Mouse (Mus musculus): ENCODE data around the gene Krt9. TPM values are rescaled to one million over a fixed set of nuclear protein-coding genes. Genes with fewer than 3 reads are reported as not detected.

Gene Krt9
- total and polyA plus RNA-seq, 2 experiments from 2014 or later, result not detected

DNA sequence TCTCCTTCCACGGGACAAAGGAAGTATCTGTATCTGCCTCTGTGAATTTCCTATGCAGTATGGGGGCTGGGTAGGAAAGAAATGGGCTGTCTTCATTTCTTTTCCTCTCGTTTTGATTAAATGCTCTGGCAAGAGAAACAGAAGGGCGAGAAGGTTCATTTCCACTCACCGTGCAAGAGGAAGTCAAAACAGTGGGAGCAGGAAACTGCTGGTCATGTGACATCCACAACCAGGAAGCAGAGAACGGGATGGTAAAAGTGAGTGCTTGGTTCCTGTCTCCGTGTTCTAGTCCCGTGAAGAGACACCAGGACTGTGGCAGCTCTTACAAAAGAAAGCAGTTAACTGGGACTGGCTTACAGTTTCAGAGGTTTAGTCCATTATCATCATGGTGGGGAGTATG is 11.3 kb downstream of the Krt9 start:
- H3K4me2 ChIP-seq (ENCODE audit: low read depth, low read length, poor library complexity, severe bottlenecking), result no peak overlapping the region
- 76% methylated on average over 7 of the region's 7 CpGs for WGBS

DNA sequence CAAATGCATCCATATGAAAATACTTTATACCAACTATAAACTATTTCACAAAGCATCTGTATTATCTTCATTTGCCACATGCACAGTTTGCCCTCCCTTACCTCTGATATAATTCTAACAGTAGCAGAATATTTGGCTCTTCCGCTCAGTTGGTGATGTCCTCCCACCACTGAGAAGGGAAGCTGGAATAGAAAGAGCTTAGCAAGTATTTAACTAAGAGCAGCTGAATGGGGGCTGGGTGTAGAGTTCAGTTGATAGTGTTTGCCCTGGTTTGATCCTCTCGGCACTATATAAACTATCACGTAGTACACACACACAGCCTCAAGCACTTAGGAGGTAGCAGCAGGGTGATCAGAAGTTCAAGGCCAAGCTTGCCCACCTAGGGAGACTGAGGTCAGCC is 13.8 kb downstream of the Krt9 start:
- WGBS, result 77% methylated on average over 3 of the region's 3 CpGs

More for the DNA sequence above, 11.3 kb downstream of the Krt9 start:
- DNase-seq (ENCODE audit: low spot score), result no peak
- no peak overlapping the region for H3K9ac ChIP-seq (replicated peaks; ENCODE audit: low read length, poor library complexity, severe bottlenecking)
- H3K36me3 ChIP-seq (ENCODE audit: insufficient read depth, low read length), result no peaks in the 10 kb centered on the region
- H3K4me3 ChIP-seq (ENCODE audit: low read depth, low read length), result no peak overlapping the region
- H3K4me1 ChIP-seq (ENCODE audit: insufficient read depth, low read length), result no peaks in the 10 kb centered on the region
- no peak overlapping the region for H3K27ac ChIP-seq (ENCODE audit: low read depth, low read length)
- no peak for TF ChIP-seq CTCF (IDR thresholded peaks at IDR 0.05)
- H3K27me3 ChIP-seq (ENCODE audit: insufficient read depth, low read length), result no peaks in the 10 kb centered on the region
- no peaks in the 10 kb centered on the region for H3K9me3 ChIP-seq (ENCODE audit: low read length)
- ATAC-seq (ENCODE audit: low FRiP score), result no peak

DNA sequence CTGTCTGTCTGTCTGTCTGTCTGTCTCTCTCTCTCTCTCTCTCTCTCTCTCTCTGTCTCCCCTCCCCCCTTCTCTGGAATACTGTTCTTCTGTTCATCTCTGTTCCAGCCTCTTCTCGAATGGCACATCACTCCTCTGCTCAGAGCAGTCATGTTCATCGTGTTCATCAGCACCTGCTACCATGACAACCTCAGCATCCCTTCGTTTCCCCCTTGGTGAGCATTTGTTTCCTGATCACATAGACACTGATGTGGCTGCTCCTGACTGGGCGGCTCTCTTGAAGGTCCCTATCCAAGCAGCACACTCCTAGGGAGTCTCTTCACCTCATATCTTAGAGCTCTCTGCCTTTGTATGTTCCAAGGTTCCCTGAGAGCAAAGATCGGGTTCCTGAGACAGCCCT is 14.7 kb downstream of the Krt9 start:
- TF ChIP-seq CTCF (IDR thresholded peaks at IDR 0.05), result no peak
- H3K27me3 ChIP-seq (ENCODE audit: insufficient read depth, low read length), result no peaks in the 10 kb centered on the region
- no peak overlapping the region for H3K4me2 ChIP-seq (ENCODE audit: low read depth, low read length, poor library complexity, severe bottlenecking)
- H3K36me3 ChIP-seq (ENCODE audit: insufficient read depth, low read length), result no peaks in the 10 kb centered on the region
- H3K4me3 ChIP-seq (ENCODE audit: low read depth, low read length), result no peak overlapping the region
- DNase-seq (ENCODE audit: low spot score) (no peak), ATAC-seq (ENCODE audit: low FRiP score) (no peak)
- 55% methylated on average over 5 of the region's 5 CpGs for WGBS
- H3K27ac ChIP-seq (ENCODE audit: low read depth, low read length), result no peak overlapping the region
- H3K9ac ChIP-seq (replicated peaks; ENCODE audit: low read length, poor library complexity, severe bottlenecking), result no peak overlapping the region
- H3K4me1 ChIP-seq (ENCODE audit: insufficient read depth, low read length), result no peaks in the 10 kb centered on the region
- H3K9me3 ChIP-seq (ENCODE audit: low read length), result no peaks in the 10 kb centered on the region

More for the DNA sequence above, 13.8 kb downstream of the Krt9 start:
- no peak overlapping the region for H3K9ac ChIP-seq (replicated peaks; ENCODE audit: low read length, poor library complexity, severe bottlenecking)
- H3K9me3 ChIP-seq (ENCODE audit: low read length), result no peaks in the 10 kb centered on the region
- no peaks in the 10 kb centered on the region for H3K36me3 ChIP-seq (ENCODE audit: insufficient read depth, low read length)
- H3K4me3 ChIP-seq (ENCODE audit: low read depth, low read length), result no peak overlapping the region
- no peak overlapping the region for H3K4me2 ChIP-seq (ENCODE audit: low read depth, low read length, poor library complexity, severe bottlenecking)
- H3K4me1 ChIP-seq (ENCODE audit: insufficient read depth, low read length), result no peaks in the 10 kb centered on the region
- no peak for TF ChIP-seq CTCF (IDR thresholded peaks at IDR 0.05)
- ATAC-seq (ENCODE audit: low FRiP score) (no peak), DNase-seq (ENCODE audit: low spot score) (no peak)
- no peaks in the 10 kb centered on the region for H3K27me3 ChIP-seq (ENCODE audit: insufficient read depth, low read length)
- no peak overlapping the region for H3K27ac ChIP-seq (ENCODE audit: low read depth, low read length)

DNA sequence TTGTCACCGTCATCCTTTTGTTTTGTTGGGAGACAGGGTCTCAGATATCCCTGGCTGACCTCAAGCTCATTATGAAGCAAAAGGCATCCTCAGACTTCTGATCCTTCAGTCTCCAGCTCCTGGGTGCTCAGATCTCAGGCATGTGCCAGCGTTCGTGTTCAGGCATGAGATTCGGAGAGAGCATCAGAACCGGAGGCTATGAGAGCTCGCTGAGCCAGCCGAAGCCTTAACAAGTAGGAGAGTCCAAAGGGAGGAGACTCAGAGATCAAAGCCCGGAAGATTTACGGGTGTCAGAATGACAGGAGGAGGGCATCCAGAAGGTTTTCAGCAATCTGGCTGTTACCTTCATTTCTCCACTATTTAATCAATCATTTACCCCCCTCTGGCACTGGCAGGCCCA is 16.3 kb downstream of the Krt9 start:
- ATAC-seq (ENCODE audit: low FRiP score), result no peak
- WGBS, result 66% methylated on average over 9 of the region's 9 CpGs
- Histone ChIP-seq H3K27me3 (ENCODE audit: insufficient read depth, low read length) (no peaks in the 10 kb centered on the region), H3K36me3 (ENCODE audit: insufficient read depth, low read length) (no peaks in the 10 kb centered on the region), H3K4me3 (ENCODE audit: low read depth, low read length) (no peak overlapping the region), H3K9me3 (ENCODE audit: low read length) (no peaks in the 10 kb centered on the region), H3K4me2 (ENCODE audit: low read depth, low read length, poor library complexity, severe bottlenecking) (no peak overlapping the region), H3K9ac (replicated peaks; ENCODE audit: low read length, poor library complexity, severe bottlenecking) (no peak overlapping the region), H3K27ac (ENCODE audit: low read depth, low read length) (no peak overlapping the region), H3K4me1 (ENCODE audit: insufficient read depth, low read length) (no peaks in the 10 kb centered on the region)
- no peak for DNase-seq (ENCODE audit: low spot score)
- TF ChIP-seq CTCF (IDR thresholded peaks at IDR 0.05), result no peak

DNA sequence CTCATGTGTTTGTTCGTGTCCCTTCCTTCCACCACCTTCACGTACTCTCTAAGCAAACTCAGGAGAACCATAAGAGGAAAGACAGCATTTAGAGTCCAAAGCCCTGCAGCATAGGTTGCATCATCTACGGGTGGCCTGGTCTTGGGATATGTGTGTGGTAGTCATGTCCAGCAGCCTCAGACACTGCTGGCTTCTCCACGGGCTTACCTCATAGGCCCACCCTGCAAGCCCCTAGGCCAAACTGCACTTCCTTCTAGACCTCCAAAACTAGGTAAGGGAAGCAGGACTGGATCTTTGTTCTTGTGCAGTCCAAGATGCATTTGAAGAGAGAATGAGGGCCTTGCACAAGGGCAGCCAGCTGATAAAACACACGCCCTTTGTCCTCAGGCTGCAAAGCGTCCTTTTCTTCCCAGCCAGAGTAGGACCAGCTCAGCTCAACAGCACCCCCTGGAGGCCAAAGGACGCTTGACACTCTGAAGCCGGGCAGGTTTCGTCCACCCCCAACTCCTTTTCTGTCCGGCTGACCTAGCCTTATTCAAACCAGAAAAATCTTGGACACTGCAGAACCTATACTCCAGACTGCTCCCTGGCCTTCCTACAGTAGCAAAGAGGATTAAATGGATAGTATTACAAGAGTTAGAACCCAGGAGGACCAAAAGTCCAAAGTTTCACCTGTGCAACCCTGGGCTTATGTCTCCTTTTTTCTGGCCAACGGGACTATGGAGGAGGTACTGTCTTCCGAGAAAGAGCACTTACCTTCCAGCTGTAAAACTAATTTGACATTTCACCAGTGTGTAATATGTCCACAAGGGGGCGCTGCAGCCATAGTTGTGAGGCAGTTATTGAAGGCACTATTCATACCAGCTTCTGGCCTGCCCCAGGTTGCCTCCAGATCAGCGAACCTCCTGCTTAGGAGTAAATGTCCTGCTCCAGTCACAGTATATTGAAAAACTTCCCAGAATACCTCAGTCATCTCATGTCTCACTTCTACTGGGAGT is 24.0 kb downstream of the Krt9 start:
- 34% methylated on average over 14 of the region's 14 CpGs for WGBS
- 0 out of 2 replicates have a peak, but pooled peaks have one; percentile 34 for ATAC-seq (ENCODE audit: low FRiP score)

DNA sequence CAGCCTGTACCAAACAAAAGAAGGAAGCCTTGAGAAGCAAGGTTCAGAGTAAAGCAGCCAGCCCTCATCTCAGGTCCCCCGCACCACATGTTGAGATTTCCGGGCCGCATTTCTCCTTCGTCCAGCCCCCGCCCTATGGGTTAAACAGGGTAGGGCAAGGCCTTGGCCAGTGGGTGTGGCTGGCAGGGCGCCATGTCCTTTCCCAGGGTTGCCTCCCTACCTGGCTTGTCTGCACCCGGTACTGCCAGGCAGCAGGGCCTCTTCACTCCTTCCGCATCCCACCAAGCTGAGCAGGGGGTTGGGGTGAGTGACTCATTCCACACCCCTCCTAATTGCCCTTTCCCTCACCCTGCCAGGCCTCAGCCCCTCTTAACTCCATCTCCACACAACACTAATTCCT is 25.0 kb downstream of the Krt9 start:
- DNase-seq (ENCODE audit: low spot score), result no peak

More for the DNA sequence above, 24.0 kb downstream of the Krt9 start:
- no peaks in the 10 kb centered on the region for H3K4me1 ChIP-seq (ENCODE audit: insufficient read depth, low read length)
- no peaks in the 10 kb centered on the region for H3K9me3 ChIP-seq (ENCODE audit: low read length)
- no peak overlapping the region for H3K4me2 ChIP-seq (ENCODE audit: low read depth, low read length, poor library complexity, severe bottlenecking)
- peak; percentile 73 for DNase-seq (ENCODE audit: low spot score)
- H3K4me3 ChIP-seq (ENCODE audit: low read depth, low read length), result no peak overlapping the region
- H3K9ac ChIP-seq (replicated peaks; ENCODE audit: low read length, poor library complexity, severe bottlenecking), result no peak overlapping the region
- peak; percentile 79 for TF ChIP-seq CTCF (IDR thresholded peaks at IDR 0.05)
- no peaks in the 10 kb centered on the region for H3K27me3 ChIP-seq (ENCODE audit: insufficient read depth, low read length)
- no peak overlapping the region for H3K27ac ChIP-seq (ENCODE audit: low read depth, low read length)
- H3K36me3 ChIP-seq (ENCODE audit: insufficient read depth, low read length), result no peaks in the 10 kb centered on the region

More for the DNA sequence above, 25.0 kb downstream of the Krt9 start:
- no peak overlapping the region for H3K4me2 ChIP-seq (ENCODE audit: low read depth, low read length, poor library complexity, severe bottlenecking)
- ATAC-seq (ENCODE audit: low FRiP score), result no peak
- H3K4me3 ChIP-seq (ENCODE audit: low read depth, low read length), result no peak overlapping the region
- 89% methylated on average over 8 of the region's 8 CpGs for WGBS
- no peaks in the 10 kb centered on the region for H3K4me1 ChIP-seq (ENCODE audit: insufficient read depth, low read length)
- H3K36me3 ChIP-seq (ENCODE audit: insufficient read depth, low read length), result no peaks in the 10 kb centered on the region
- H3K9ac ChIP-seq (replicated peaks; ENCODE audit: low read length, poor library complexity, severe bottlenecking), result no peak overlapping the region
- H3K9me3 ChIP-seq (ENCODE audit: low read length), result no peaks in the 10 kb centered on the region
- no peak overlapping the region for H3K27ac ChIP-seq (ENCODE audit: low read depth, low read length)
- no peak for TF ChIP-seq CTCF (IDR thresholded peaks at IDR 0.05)
- H3K27me3 ChIP-seq (ENCODE audit: insufficient read depth, low read length), result no peaks in the 10 kb centered on the region

Measured in midbrain, postnatal 0 days (tissue).